Mouse (Mus musculus) brain, embryonic 18.5 days (tissue): Measurements from ENCODE around the gene Ppa2.

Experiments used
- DNase-seq: peaks from one replicate; pipeline ENCODE4 v3.0.0-alpha.2; 2012; ENCODE audit warnings: low read depth, low spot score

Gene Ppa2

GRCm38 (mm10) chr3:133331184-133331866, 21.4 kb downstream of the Ppa2 start:
- no peak for DNase-seq

- no peak for DNase-seq
These were observed 22.4 kb downstream of the Ppa2 start for GRCm38 (mm10) chr3:133332280-133332679.

- no peak for DNase-seq
These were observed 23.6 kb downstream of the Ppa2 start for GRCm38 (mm10) chr3:133333267-133334170.

- DNase-seq = no peak
These were observed 24.8 kb downstream of the Ppa2 start for GRCm38 (mm10) chr3:133334691-133335090.

GRCm38 (mm10) chr3:133335166-133335565, 25.3 kb downstream of the Ppa2 start:
- no peak for DNase-seq

GRCm38 (mm10) chr3:133336400-133336799, 26.5 kb downstream of the Ppa2 start:
- no peak for DNase-seq

- DNase-seq = no peak
These were observed 29.0 kb downstream of the Ppa2 start for GRCm38 (mm10) chr3:133338851-133339356.

GRCm38 (mm10) chr3:133339411-133339823, 29.5 kb downstream of the Ppa2 start:
- DNase-seq = no peak

- no peak for DNase-seq
These were observed 31.2 kb downstream of the Ppa2 start for GRCm38 (mm10) chr3:133341106-133341505.

GRCm38 (mm10) chr3:133347535-133347934, 37.6 kb downstream of the Ppa2 start:
- DNase-seq = no peak

GRCm38 (mm10) chr3:133348847-133349246, 38.9 kb downstream of the Ppa2 start:
- no peak for DNase-seq

- DNase-seq = no peak
These were observed 47.6 kb downstream of the Ppa2 start for GRCm38 (mm10) chr3:133357426-133357974.

- no peak for DNase-seq
These were observed 48.1 kb downstream of the Ppa2 start for GRCm38 (mm10) chr3:133357977-133358376.

GRCm38 (mm10) chr3:133361406-133361805, 51.5 kb downstream of the Ppa2 start:
- no peak for DNase-seq

- no peak for DNase-seq
These were observed 54.2 kb downstream of the Ppa2 start for GRCm38 (mm10) chr3:133364138-133364537.

GRCm38 (mm10) chr3:133366096-133366495, 56.2 kb downstream of the Ppa2 start:
- no peak for DNase-seq

GRCm38 (mm10) chr3:133378174-133378573, 68.3 kb downstream of the Ppa2 start:
- no peak for DNase-seq

GRCm38 (mm10) chr3:133379997-133380396, 70.1 kb downstream of the Ppa2 start:
- DNase-seq = no peak

GRCm38 (mm10) chr3:133381519-133381918, 71.6 kb downstream of the Ppa2 start:
- no peak for DNase-seq

GRCm38 (mm10) chr3:133382147-133382546, 72.2 kb downstream of the Ppa2 start:
- no peak for DNase-seq

GRCm38 (mm10) chr3:133384164-133384708, 74.3 kb downstream of the Ppa2 start:
- DNase-seq = no peak

- no peak for DNase-seq
These were observed 77.4 kb downstream of the Ppa2 start for GRCm38 (mm10) chr3:133387283-133387682.
